Comparison of ENCODE assay signal across 30 mouse cellular contexts in genomic region chr19:5018191-5018590, GRCm38 (mm10). TPM values are rescaled to one million over a fixed set of nuclear protein-coding genes. Genes with fewer than 3 reads are reported as not detected.
DNase-seq lines count a peak whose midpoint lies in the region; ATAC-seq lines count a peak whose summit lies in the region.
"Had no signal": no experiment of that assay in that cellular context is flagged by ENCODE, and none has a peak within 500 bp of the region (broad histone marks: within the 10 kb centered on the region; RNA-seq: fewer than 3 reads in every experiment).

No protein-coding gene starts in this region.

- peak overlapping the region; percentile 15; the same call in 1 of the 2 replicates for H3K27ac ChIP-seq in stomach, embryonic 16.5 days (ENCODE audit: low read length)
- H3K27ac ChIP-seq: forebrain, embryonic 13.5 days; hindbrain, embryonic 12.5 days; hindbrain, postnatal 0 days; intestine, embryonic 15.5 days; layer of hippocampus, adult 2 months; left cerebral cortex, adult 2 months; liver, embryonic 14.5 days; neural tube, embryonic 15.5 days; stomach, embryonic 15.5 days had no signal

- H3K9me3 ChIP-seq in stomach, embryonic 16.5 days (replicated peaks; ENCODE audit: control insufficient read depth, low read length), result no peaks in the 10 kb centered on the region
- H3K9me3 ChIP-seq: forebrain, embryonic 13.5 days; hindbrain, embryonic 12.5 days; intestine, embryonic 15.5 days; neural tube, embryonic 15.5 days; stomach, embryonic 15.5 days had no signal

- H3K4me3 ChIP-seq in stomach, embryonic 16.5 days (replicated peaks; ENCODE audit: low read length), result no peak overlapping the region
- H3K4me3 ChIP-seq: forebrain, embryonic 13.5 days; hindbrain, embryonic 12.5 days; intestine, embryonic 15.5 days; layer of hippocampus, adult 2 months; left cerebral cortex, adult 2 months; neural tube, embryonic 15.5 days; stomach, embryonic 15.5 days had no signal

- peak; percentile 52 for DNase-seq in 3134 (ENCODE audit: extremely low read depth, insufficient read length, low spot score)
- DNase-seq in 3T3-L1 (ENCODE audit: low read depth, low spot score), result peak; percentile 72
- peak; percentile 33 for DNase-seq in NIH3T3 (ENCODE audit: low read depth)
- DNase-seq in frontal cortex, postnatal 36 days (ENCODE audit: low spot score in 2 of 2), result no peak
- no peak for DNase-seq in adrenal gland, postnatal 4 days (ENCODE audit: low spot score in 2 of 2)
- DNase-seq: adrenal gland, adult 8-10 months; cerebellum, adult 11 months; cerebellum, adult 9-11 months; heart, postnatal 14 days; kidney, adult 2 months; kidney, postnatal 36 days; lung, adult 2 months; lung, postnatal 10 days; midbrain, embryonic 14.5 days; retina, postnatal 1 day; right cerebral cortex, postnatal 14 days; thymus, adult 18-20 months; thymus, postnatal 25 days had no signal

- no peaks in the 10 kb centered on the region for H3K36me3 ChIP-seq in stomach, embryonic 16.5 days (ENCODE audit: control insufficient read depth, insufficient read depth, low read length)
- H3K36me3 ChIP-seq: hindbrain, embryonic 12.5 days; intestine, embryonic 15.5 days; neural tube, embryonic 15.5 days; stomach, embryonic 15.5 days had no signal

- no peaks in the 10 kb centered on the region for H3K27me3 ChIP-seq in stomach, embryonic 16.5 days (ENCODE audit: control insufficient read depth, insufficient read depth, low read length)
- H3K27me3 ChIP-seq: forebrain, embryonic 13.5 days; hindbrain, embryonic 12.5 days; intestine, embryonic 15.5 days; neural tube, embryonic 15.5 days; stomach, embryonic 15.5 days had no signal

- H3K9ac ChIP-seq in stomach, embryonic 16.5 days (ENCODE audit: low read length), result no peak overlapping the region
- H3K9ac ChIP-seq: forebrain, embryonic 13.5 days; hindbrain, embryonic 12.5 days; intestine, embryonic 15.5 days; liver, embryonic 14.5 days; neural tube, embryonic 15.5 days; stomach, embryonic 15.5 days had no signal

- no peak for ATAC-seq in stomach, embryonic 16.5 days (ENCODE audit: insufficient read depth, low FRiP score)
- ATAC-seq: forebrain, embryonic 13.5 days; hindbrain, postnatal 0 days; intestine, embryonic 15.5 days had no signal

- WGBS in stomach, embryonic 16.5 days, result 73% methylated on average over 3 of the region's 3 CpGs

- H3K4me1 ChIP-seq in stomach, embryonic 16.5 days (ENCODE audit: control insufficient read depth, insufficient read depth, low read length), result peaks cover 4% of the 10 kb centered on the region; the same call in 1 of the 2 replicates
- H3K4me1 ChIP-seq: hindbrain, embryonic 12.5 days; stomach, embryonic 15.5 days had no signal

- no peak overlapping the region for H3K4me2 ChIP-seq in stomach, embryonic 16.5 days (ENCODE audit: low read depth, low read length)
- H3K4me2 ChIP-seq: forebrain, embryonic 13.5 days; hindbrain, embryonic 12.5 days; intestine, embryonic 15.5 days; neural tube, embryonic 15.5 days; stomach, embryonic 15.5 days had no signal

RNA-seq across cellular contexts. Expression of gene Slc29a2, which starts 5.5 kb away (rescaled TPM):
- polyA plus RNA-seq in stomach, embryonic 16.5 days (2015; fragmentation: Nextera tagmentation; extraction: Ambion mirVana), result 3.1 and 3.3 TPM in 2 replicates
- 1 to 10 TPM; 6.6 to 7.2 TPM for total RNA-seq in adrenal gland, postnatal 4 days (2021)
- total RNA-seq: monocyte, adult 5-6 weeks had no signal

RNA-seq across cellular contexts. Expression of gene B4gat1, which starts 20.4 kb away (rescaled TPM):
- polyA plus RNA-seq in stomach, embryonic 16.5 days (2015; fragmentation: Nextera tagmentation; extraction: Ambion mirVana), result 41.8 and 44.1 TPM in 2 replicates
- total RNA-seq in adrenal gland, postnatal 4 days (2021), result 10 to 100 TPM; 48.0 to 49.0 TPM

RNA-seq across cellular contexts. Expression of gene AC124502.3, which starts 20.5 kb away (rescaled TPM):
- polyA plus RNA-seq in stomach, embryonic 16.5 days (2015; fragmentation: Nextera tagmentation; extraction: Ambion mirVana), result 0.99 and 1.3 TPM in 2 replicates
- total RNA-seq in adrenal gland, postnatal 4 days (2021), result 1 to 10 TPM; 1.3 to 2.0 TPM
- total RNA-seq: monocyte, adult 5-6 weeks had no signal

RNA-seq across cellular contexts. Expression of gene Brms1, which starts 23.0 kb away (rescaled TPM):
- polyA plus RNA-seq in stomach, embryonic 16.5 days (2015; fragmentation: Nextera tagmentation; extraction: Ambion mirVana), result 39.8 and 43.9 TPM in 2 replicates
- 10 to 100 TPM; 29.6 to 35.1 TPM for total RNA-seq in adrenal gland, postnatal 4 days (2021)

RNA-seq across cellular contexts. Expression of gene Npas4, which starts 28.1 kb away (rescaled TPM):
- 0.23 and 0.34 TPM in 2 replicates for polyA plus RNA-seq in stomach, embryonic 16.5 days (2015; fragmentation: Nextera tagmentation; extraction: Ambion mirVana)
- under 1 TPM; 0.71 to 0.78 TPM for total RNA-seq in adrenal gland, postnatal 4 days (2021)
- total RNA-seq: heart, postnatal 14 days; monocyte, adult 5-6 weeks had no signal
- polyA plus RNA-seq: kidney, embryonic 16.5 days had no signal

Comparison
In these comparisons a context has a peak if more than half of its experiments do, and no peak if none do; other contexts are left out.
1. DNase-seq: peak in 3134 (single experiment), 3T3-L1 (single experiment) and NIH3T3 (single experiment); none in frontal cortex, postnatal 36 days (0 of 2) and adrenal gland, postnatal 4 days (0 of 2).